Mouse (Mus musculus): ENCODE data around the gene Lsm14a. TPM values are rescaled to one million over a fixed set of nuclear protein-coding genes. Genes with fewer than 3 reads are reported as not detected.

The Lsm14a gene
- polyA plus RNA-seq, 1 experiment from 2014 or later: 58.9 TPM

DNA sequence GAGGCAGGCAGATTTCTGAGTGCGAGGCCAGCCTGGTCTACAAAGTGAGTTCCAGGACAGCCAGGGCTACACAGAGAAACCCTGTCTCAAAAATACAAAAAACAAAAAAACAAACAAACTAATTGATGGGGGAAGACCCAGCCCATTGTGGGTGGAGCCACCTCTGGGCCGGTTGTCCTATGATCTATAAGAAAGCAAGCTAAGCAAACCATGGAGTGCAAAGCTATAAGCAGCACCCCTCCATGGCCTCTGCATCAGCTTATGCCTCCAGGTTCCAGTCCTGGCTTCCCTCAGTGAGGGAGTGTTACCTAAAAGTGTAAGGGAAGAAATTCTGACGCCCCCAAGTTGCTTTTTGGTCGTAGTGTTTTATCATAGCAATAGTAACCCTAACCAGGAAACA is 1.4 kb downstream of the Lsm14a start:
- H3K36me3 ChIP-seq: no peaks in the 10 kb centered on the region
- H3K4me2 ChIP-seq: no peak overlapping the region
- no peak overlapping the region for H3K4me3 ChIP-seq
- no peak overlapping the region for H3K27ac ChIP-seq (replicated peaks)
- no peaks in the 10 kb centered on the region for H3K9me3 ChIP-seq
- H3K9ac ChIP-seq: no peak overlapping the region
- ATAC-seq (ENCODE audit: low read depth): no peak
- peaks cover 31% of the 10 kb centered on the region for H3K4me1 ChIP-seq (replicated peaks)
- no peaks in the 10 kb centered on the region for H3K27me3 ChIP-seq
- 79% methylated on average over 4 of the region's 4 CpGs for WGBS

DNA sequence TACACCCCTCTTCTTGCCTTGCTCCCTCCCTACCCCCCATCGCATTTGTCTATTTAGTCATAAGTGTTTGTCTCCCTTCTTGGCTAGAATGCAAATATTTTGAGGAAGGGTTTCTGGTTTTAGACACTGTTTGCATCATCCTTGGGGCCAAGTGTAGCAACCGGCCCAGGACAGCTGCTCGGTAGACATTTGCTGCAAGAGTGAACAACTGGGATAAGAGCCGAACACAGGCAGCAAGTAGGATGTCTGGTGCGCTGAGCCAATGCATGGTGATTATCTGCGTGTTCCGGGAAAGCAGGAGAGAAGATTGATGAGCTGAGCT is 2.3 kb downstream of the Lsm14a start:
- H3K4me2 ChIP-seq: peak overlapping the region; percentile 96
- WGBS: 41% methylated on average over 7 of the region's 7 CpGs
- no peaks in the 10 kb centered on the region for H3K36me3 ChIP-seq
- peak overlapping the region; percentile 98 for H3K27ac ChIP-seq (replicated peaks)
- H3K4me1 ChIP-seq (replicated peaks): peaks cover 37% of the 10 kb centered on the region
- peak overlapping the region; percentile 98 for H3K9ac ChIP-seq
- H3K27me3 ChIP-seq: no peaks in the 10 kb centered on the region
- ATAC-seq (ENCODE audit: low read depth): no peak
- no peaks in the 10 kb centered on the region for H3K9me3 ChIP-seq
- peak overlapping the region; percentile 86 for H3K4me3 ChIP-seq

DNA sequence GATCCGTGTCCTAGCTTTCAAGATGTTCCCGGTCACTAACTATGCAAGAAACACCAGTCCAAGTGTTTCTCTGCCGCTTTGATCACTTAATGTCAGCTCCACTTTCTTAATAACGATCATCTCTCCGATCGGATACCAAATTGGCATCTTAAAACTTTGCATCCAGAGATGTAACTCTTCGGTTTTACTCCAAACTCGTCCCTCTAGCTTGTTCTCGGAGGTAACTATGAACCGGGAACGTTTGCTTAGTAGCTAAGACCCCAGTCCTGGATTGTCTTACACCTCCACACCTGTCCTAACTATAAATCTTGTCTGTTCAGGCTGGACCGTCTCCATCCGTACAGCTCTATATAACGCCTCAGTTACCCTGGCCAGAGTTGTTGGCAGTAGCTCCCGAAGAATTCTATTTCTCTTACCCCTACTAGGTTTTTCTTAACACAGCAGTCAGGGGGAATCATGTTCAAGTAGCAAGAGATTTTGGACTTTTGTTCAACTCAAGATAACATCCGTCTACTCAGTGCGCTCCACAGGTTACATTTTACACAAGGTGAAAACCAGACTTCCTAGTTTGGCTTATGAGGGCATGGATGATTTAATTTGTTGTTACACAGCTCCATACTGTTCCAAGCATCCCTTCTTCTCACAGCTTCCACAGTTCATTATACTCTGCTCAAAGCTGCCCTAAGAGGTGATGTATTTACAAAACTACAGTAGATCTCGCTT is 2.8 kb downstream of the Lsm14a start:
- Histone ChIP-seq H3K9ac (peak overlapping the region; percentile 98), H3K36me3 (no peaks in the 10 kb centered on the region), H3K4me1 (replicated peaks) (peaks cover 41% of the 10 kb centered on the region), H3K27me3 (no peaks in the 10 kb centered on the region), H3K4me2 (peak overlapping the region; percentile 96), H3K4me3 (peak overlapping the region; percentile 86), H3K9me3 (no peaks in the 10 kb centered on the region), H3K27ac (replicated peaks) (peak overlapping the region; percentile 98)
- whole genome bisulfite sequencing: 9% methylated on average over 18 of the region's 18 CpGs
- peak; percentile 40; the same call in 1 of the 2 replicates for ATAC-seq (ENCODE audit: low read depth)

- Histone ChIP-seq H3K4me2 (peak overlapping the region; percentile 96), H3K27me3 (no peaks in the 10 kb centered on the region), H3K9ac (peak overlapping the region; percentile 98), H3K4me1 (replicated peaks) (peaks cover 43% of the 10 kb centered on the region), H3K4me3 (peak overlapping the region; percentile 86), H3K36me3 (no peaks in the 10 kb centered on the region), H3K9me3 (no peaks in the 10 kb centered on the region), H3K27ac (replicated peaks) (peak overlapping the region; percentile 98)
- WGBS: under 1% methylated on average over 67 of the region's 100 CpGs
- peak; percentile 95 for ATAC-seq (ENCODE audit: low read depth)
Observed at GRCm38 (mm10) chr7:34389277-34390085, 3.6 kb downstream of the Lsm14a start.

DNA sequence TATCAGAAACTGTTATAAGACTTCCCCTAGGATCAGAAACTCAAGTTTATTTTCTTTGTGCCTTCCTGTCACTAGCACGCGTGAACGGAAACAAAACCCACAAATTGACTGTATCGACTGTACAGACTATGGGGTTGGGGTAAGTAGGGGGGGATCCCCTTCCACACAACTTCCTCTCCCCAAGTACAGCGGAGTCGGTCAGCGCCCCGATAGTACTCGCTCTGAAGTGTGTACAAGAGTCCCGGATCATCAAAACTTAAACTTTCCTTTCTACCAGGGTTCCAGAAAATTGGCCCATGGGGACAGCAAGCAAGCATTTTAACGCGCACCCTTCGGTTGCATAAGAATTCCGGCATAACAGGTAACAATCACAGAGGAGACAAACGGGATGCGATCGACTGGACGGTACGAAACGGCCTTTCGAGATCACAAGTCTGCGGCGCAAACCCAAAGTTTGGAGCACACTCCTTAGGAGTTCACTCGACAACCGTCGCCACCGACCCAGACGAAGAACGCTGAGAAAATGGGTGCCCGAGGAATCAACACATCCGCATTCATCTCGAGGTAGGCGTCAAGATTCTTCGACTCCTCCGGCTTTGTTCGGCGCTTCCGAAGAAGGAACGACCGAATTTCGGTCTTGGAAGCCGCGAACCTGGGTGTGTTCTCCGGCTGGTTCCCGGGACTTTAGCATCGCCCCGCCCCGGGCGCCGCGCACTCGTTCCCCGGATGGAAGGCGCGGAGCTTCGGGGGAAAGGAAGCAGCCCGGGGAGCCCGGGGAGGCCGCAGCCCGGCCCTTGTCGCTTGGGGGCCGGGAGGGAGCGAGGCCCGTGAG is 4.5 kb downstream of the Lsm14a start:
- no peaks in the 10 kb centered on the region for H3K9me3 ChIP-seq
- WGBS: under 1% methylated on average over 60 of the region's 64 CpGs

DNA sequence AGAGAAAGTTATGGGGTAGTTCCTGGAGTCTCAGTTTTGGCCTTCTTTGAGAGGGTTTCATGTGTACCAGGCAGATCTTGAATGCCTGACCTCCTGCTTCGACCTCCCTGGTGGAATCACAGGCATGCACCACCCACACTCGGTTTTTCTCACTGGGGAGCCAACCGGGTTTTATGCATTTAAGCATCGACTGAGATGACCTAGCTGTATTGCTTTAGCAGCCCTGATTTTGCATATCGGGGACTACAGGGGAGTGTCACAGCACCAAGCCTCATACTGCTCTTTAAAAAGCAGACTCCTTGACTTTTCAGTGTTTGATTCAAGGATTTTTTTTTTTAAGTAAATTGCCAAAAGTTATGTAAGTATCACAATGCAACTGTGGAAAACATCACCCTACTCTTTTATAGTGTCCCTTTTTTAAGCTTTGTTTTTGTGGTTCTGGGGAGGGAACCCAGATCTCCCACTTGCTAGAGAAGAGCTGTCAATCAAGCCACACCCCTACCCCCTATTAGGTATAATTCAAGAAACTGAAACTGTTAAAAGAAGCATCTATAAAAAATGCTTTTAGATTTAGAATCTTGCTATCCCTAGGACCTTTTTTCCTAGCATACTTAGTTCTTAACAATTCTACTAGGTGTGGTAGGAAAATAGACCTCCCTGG is 5.2 kb downstream of the Lsm14a start:
- Histone ChIP-seq H3K9ac (peak overlapping the region; percentile 98), H3K9me3 (no peaks in the 10 kb centered on the region), H3K36me3 (no peaks in the 10 kb centered on the region), H3K4me3 (peak overlapping the region; percentile 86), H3K4me1 (replicated peaks) (peaks cover 56% of the 10 kb centered on the region), H3K27me3 (no peaks in the 10 kb centered on the region), H3K27ac (replicated peaks) (peak overlapping the region; percentile 98; the same call in 1 of the 2 replicates), H3K4me2 (peak overlapping the region; percentile 96)
- ATAC-seq (ENCODE audit: low read depth): no peak
- 3% methylated on average over 5 of the region's 5 CpGs for WGBS

More for the DNA sequence above, 4.5 kb downstream of the Lsm14a start:
- H3K27me3 ChIP-seq: no peaks in the 10 kb centered on the region
- no peaks in the 10 kb centered on the region for H3K36me3 ChIP-seq
- peak overlapping the region; percentile 98 for H3K27ac ChIP-seq (replicated peaks)
- peak overlapping the region; percentile 98 for H3K9ac ChIP-seq
- peak overlapping the region; percentile 96 for H3K4me2 ChIP-seq
- peaks cover 52% of the 10 kb centered on the region for H3K4me1 ChIP-seq (replicated peaks)
- peak; percentile 69; the same call in 1 of the 2 replicates for ATAC-seq (ENCODE audit: low read depth)
- peak overlapping the region; percentile 86 for H3K4me3 ChIP-seq

GRCm38 (mm10) chr7:34382803-34383202 is 10.3 kb downstream of the Lsm14a start:
- Histone ChIP-seq H3K4me2 (no peak overlapping the region), H3K36me3 (no peaks in the 10 kb centered on the region), H3K27ac (replicated peaks) (no peak overlapping the region), H3K9me3 (no peaks in the 10 kb centered on the region), H3K4me1 (replicated peaks) (peaks cover 52% of the 10 kb centered on the region), H3K4me3 (no peak overlapping the region), H3K27me3 (no peaks in the 10 kb centered on the region), H3K9ac (no peak overlapping the region)
- ATAC-seq (ENCODE audit: low read depth): no peak
- 46% methylated on average over 1 of the region's 1 CpGs for WGBS

GRCm38 (mm10) chr7:34381733-34382132 is 11.4 kb downstream of the Lsm14a start:
- Histone ChIP-seq H3K9ac (no peak overlapping the region), H3K36me3 (no peaks in the 10 kb centered on the region), H3K4me3 (no peak overlapping the region), H3K27me3 (no peaks in the 10 kb centered on the region), H3K27ac (replicated peaks) (no peak overlapping the region), H3K4me2 (no peak overlapping the region), H3K4me1 (replicated peaks) (peaks cover 41% of the 10 kb centered on the region), H3K9me3 (no peaks in the 10 kb centered on the region)
- WGBS: 83% methylated on average over 5 of the region's 5 CpGs
- ATAC-seq (ENCODE audit: low read depth): no peak

DNA sequence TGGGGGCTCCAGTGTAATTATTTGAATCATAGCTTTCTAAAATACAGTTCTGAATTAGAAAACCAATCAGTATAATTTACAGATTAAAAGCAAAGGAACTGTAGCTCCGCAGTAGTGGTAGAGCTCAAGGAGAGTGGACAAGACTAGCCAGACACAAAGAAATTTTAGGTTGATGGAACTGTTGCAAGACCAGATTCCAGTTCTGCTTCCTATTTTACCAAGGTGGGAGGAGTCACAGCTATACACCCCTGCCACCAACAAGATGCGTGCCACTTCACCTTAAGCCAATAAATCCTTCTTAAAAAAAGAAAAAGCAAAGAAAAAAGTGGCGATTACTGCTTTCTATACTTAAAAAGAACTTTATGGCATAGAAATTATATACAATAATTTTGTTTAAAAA is 12.8 kb downstream of the Lsm14a start:
- no peak overlapping the region for H3K9ac ChIP-seq
- no peak for ATAC-seq (ENCODE audit: low read depth)
- no peaks in the 10 kb centered on the region for H3K27me3 ChIP-seq
- H3K36me3 ChIP-seq: no peaks in the 10 kb centered on the region
- no peak overlapping the region for H3K27ac ChIP-seq (replicated peaks)
- no peak overlapping the region for H3K4me2 ChIP-seq
- no peaks in the 10 kb centered on the region for H3K9me3 ChIP-seq
- peaks cover 31% of the 10 kb centered on the region for H3K4me1 ChIP-seq (replicated peaks)
- WGBS: 87% methylated on average over 3 of the region's 3 CpGs
- no peak overlapping the region for H3K4me3 ChIP-seq

- Histone ChIP-seq H3K9me3 (no peaks in the 10 kb centered on the region), H3K9ac (no peak overlapping the region), H3K4me3 (no peak overlapping the region), H3K4me1 (replicated peaks) (peaks cover 6% of the 10 kb centered on the region; the same call in 1 of the 2 replicates), H3K27ac (replicated peaks) (no peak overlapping the region), H3K36me3 (peaks cover 51% of the 10 kb centered on the region), H3K27me3 (no peaks in the 10 kb centered on the region), H3K4me2 (no peak overlapping the region)
- ATAC-seq (ENCODE audit: low read depth): no peak
- 80% methylated on average over 1 of the region's 1 CpGs for WGBS
Observed at GRCm38 (mm10) chr7:34373906-34374305, 19.2 kb downstream of the Lsm14a start.

DNA sequence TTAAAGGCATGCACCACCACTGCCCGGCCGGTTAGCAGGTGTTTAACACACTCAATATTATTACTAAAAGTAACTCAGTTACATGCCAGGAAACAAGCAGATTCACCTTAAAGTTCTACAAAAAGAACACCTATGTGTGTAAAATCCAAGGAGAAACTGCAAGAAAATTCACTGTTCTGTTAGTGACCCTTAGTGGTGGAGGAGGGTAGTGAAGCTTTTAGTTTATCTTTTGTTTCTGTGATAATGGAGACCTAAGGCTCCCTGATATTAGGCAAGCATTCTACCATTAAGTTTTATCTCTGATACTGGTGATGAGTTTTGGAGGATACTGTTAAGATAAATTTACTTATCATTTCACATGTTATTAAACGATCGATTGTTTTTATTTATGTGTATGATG is 37.5 kb downstream of the Lsm14a start:
- Histone ChIP-seq H3K4me1 (replicated peaks) (no peaks in the 10 kb centered on the region), H3K27ac (replicated peaks) (no peak overlapping the region), H3K4me2 (no peak overlapping the region), H3K4me3 (no peak overlapping the region), H3K27me3 (no peaks in the 10 kb centered on the region), H3K9me3 (no peaks in the 10 kb centered on the region), H3K9ac (no peak overlapping the region), H3K36me3 (peaks cover 59% of the 10 kb centered on the region)
- WGBS: 97% methylated on average over 4 of the region's 4 CpGs
- ATAC-seq (ENCODE audit: low read depth): no peak
